Mouse (Mus musculus): ENCODE results near the gene Slc35e4.
A peak's percentile ranks its signal among the peaks of the same experiment; 100 is the strongest.

DNA sequence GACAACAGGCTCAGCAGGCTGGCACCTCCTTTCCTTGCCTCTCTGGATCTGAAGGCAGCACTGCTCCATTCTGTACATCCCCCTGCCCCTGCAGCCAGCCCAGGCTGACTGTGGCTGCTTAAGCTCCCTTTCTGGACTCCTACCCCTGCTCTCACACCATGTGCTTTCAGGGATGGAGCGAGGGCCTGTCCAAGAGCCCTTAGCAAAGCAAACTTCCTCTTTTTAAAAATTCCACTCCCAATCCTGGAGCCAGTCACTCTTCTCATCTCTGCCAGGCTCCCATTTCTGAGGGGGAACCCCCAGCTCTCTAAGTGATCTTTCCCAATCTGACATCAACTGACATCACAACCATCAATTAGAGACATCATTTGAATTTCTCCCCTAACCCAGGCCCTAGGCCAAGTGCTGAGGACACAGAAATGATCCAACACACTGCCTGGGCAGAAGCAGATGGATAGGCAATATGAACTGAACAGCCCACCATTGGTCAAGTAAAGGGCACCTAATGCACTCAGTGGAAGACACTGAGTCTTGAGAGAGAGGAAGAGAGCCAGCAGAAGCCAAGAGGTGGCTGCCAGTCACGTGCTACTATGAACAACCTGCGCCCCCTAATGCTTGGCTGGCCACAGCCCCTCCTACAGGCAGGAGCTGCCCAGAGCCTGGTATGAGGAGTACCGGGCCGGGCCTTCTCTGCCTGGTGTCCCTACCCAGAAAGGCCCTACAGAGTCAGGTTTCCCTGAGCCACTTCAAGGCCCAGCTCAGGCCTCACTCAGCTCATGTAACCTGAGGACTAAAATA is 3.8 kb downstream of the Slc35e4 start:
- 0 out of 2 replicates have a peak, but pooled peaks have one; percentile 27 for TF ChIP-seq CTCF (IDR thresholded peaks at IDR 0.05; ENCODE audit: low read depth)
- no peak for TF ChIP-seq EP300 (optimal IDR thresholded peaks at IDR 0.05)
